Mouse (Mus musculus) B cell, adult 2 months (primary cell): ENCODE results near the gene Pfdn5.
A peak's percentile ranks its signal among the peaks of the same experiment; 100 is the strongest.

Experiments used
- DNase-seq, 2 experiments: peaks; one replicate each; pipeline ENCODE4 v3.0.0; 2022

Pfdn5 gene

GRCm38 (mm10) chr15:102376453-102377162 lies 50.7 kb downstream of the Pfdn5 start:
- no peak for DNase-seq

- DNase-seq, result peak; percentile 92 to 93
Observed at GRCm38 (mm10) chr15:102377163-102377543, 51.2 kb downstream of the Pfdn5 start.

GRCm38 (mm10) chr15:102377810-102378262 lies 51.9 kb downstream of the Pfdn5 start:
- DNase-seq, result no peak
